Mouse (Mus musculus) urinary bladder, postnatal 36 days (tissue): ENCODE results near the gene Eml5.

ENCODE experiments used
- DNase-seq, 2 experiments: peaks; one replicate each; pipeline ENCODE4 v3.0.0; 2022; ENCODE audit warnings: low spot score in 2 of 2, mixed read lengths in 1 of 2

Eml5 gene

DNA sequence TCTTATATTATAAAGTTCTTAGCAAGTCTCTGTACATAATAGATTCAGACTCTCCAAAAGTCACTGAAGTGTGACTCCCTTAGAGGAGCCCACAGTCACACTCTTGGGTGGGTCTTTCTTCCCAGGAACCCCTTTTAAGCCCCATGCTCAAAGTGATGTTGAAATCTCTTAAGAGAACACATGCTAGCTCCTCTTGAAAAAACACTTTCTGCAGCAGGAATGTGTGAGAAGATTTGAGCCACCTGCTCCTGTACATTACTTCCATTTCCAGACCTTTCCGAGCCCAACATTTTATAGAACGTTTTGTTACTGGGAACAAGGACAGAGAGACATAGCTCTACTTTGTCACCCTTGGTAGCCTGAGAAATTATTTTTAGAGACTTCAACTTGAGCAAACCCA, 66.4 kb downstream of the Eml5 start:
- no peak for DNase-seq

DNA sequence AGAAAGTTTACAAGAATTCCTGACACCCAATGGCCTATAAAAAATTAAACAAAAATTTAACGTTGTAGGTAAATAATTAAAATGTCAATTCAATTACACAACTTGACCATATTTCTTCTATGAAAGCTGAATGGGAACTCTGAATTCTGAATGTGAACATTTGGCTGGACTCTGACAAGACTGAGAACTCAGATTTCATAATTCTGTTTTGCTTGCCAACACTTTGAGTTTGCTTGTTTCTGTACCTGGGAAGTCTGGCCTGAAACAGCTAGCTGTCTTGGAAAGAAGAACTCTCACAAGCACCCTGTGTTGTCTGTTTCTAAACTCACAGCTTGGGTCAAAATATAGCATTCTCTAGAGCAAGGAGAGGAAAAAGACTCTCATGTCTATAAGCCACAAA, 67.4 kb downstream of the Eml5 start:
- no peak for DNase-seq

DNA sequence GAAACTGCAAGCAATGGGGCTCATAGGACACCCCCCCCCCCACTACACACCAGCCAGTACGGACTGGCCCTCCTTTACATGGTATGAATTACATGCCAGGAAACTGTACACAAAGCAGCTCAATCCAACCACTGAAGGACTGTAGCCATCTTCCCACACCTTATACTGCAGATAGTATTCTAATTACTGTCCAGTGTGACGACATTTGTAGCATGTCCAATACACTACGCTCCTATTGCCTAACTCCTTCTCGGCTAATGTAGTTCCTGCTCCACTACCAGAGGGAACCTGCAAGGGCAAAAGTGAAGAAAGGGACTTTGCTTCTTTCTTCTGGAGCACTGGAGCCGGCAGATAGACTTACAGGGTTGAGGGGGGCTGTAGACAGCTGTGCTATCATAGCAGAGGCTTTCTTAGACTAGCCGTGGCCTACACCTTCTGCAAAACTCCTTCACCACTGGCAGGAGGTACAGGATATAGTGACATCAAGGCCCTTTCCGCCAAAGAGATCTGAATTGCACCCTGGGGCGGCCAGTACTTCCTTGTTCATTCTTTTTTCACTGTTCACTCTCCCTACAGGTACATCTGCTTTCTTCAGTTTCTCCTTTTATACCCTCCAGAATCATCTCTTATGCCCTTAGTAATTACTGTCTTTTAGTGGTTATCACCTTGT, 68.2 kb downstream of the Eml5 start:
- DNase-seq, result no peak

DNA sequence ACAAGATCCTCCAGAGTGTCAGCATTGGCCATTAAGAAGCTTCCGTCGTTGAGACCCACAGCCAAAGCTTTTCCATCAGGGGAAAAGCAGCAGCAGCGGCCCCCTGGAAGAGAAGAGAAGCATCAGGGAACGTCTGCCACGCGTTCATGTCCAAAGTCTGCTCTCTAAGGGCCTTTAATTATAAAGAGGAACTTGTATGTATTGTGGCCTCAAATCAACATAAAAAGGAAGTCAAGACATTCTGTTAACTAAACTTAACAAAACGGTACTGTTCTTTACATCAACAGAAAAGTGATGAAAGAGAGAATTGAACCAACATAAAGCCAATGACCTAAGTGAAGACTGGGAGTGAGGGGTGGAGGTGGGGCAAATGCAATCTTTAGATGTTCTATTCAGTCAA, 70.2 kb downstream of the Eml5 start:
- no peak for DNase-seq

DNA sequence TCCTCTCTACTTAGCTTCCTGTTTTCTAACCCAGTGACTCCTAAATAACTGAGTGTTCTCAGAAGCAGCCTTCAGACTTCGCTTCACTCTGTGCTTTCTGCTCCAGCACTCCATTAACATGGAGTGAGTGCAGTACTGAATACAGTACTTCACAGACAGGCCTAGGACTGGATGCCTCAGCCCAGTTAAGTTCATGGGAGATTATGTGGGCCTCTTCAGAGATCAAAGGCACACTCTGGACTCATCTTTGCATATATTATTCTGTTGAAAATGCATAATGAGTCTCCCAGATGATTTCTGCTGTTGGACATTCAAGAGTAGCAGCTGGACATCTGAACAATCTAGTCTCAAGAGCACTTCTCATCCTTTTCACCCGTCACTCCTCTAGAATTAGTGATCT, 80.5 kb downstream of the Eml5 start:
- no peak for DNase-seq

DNA sequence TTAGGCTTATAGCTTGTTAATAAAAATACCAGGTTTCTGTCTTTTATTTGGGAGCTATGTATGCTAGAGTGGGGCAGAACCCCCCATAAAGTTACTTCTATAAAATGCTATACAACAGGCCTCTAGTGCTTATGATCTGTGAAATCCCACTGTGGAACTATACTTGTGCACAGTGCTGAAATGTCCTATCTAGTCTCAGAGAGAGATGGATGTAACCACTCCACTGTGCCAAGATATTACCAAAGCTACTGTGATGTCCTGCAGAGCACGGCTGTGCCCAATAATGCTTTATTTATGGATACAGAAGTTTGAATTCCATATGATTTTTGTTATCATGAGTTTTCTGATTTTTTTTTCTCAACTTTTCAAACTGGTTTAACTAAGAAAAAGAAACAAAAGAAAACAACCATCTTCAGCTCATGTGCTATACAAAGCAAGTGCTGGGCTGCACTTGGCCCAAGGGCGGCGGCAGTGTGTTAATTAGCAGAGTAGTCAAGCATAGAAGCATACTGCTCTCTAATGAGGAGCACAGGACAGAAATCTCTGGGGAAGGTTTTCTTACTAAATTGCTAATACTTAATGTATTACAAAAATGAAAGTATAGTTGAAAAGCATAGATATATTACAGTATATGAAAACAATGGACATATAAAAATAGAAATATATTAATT, 97.1 kb downstream of the Eml5 start:
- DNase-seq, result no peak

DNA sequence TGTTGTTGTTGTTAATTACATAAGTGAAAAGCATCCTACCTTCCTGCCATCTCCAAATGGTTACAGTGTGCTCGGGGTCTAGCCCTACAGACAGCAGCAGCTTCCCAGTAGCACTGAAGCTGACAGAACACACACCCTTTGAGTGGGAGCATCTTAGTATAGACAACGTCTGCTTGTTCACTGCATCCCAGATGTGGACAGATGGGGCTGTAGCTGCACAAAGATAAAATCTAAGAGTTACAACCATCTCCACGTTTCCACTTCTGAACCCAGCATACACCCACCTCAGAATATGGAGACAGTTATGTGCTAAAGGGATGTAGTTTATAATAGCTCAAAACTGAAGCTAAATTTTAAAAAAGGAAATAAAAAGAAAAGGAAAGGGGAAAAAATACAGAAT, 99.0 kb downstream of the Eml5 start:
- no peak for DNase-seq

DNA sequence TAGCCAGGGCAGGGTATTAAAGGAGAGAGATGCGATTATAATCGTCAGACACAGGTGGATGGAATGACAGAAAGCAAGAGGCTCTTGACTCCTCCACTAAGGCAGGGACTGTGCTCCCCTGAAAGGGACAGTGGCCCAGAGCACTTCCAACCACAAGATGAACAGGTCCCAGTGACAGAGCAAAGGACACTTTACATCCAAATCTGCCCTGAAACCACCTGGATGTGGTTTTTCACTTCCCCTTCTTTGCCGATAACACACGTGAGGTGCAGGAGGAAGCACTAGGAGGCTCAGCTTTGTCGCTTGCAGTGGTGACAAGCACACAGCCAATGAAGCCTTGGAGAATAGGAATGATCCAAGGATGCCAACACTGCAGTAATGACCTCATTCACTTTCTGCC, 101.0 kb downstream of the Eml5 start:
- DNase-seq, result no peak

DNA sequence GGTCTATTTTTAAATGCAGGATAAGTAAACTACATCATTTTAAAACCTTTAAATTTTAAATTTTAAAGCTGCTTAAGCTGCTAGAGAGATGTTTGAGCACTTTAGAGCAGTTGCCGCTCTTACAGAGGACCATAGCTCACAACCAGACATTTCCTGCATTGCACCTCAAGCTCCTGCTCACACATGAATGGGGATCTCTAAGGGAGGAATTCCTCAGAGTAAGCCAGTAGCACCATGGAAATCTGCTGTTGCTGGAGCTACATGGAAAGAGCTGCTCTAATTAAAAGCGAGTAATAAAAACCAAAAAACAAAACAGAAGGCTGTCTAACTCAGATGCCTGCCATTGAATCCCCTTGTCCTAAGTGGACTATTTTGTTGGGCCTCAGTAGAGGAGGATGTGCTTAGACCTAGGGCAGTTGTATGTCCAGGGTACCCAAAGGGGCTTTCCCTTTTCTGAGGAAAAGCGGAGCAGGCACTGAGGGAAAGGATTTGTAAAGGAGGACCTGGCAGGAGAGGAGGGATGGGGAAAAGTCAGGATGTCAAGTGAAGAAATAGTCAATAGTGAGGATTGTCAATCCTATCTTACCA, 105.5 kb downstream of the Eml5 start:
- DNase-seq, result no peak

DNA sequence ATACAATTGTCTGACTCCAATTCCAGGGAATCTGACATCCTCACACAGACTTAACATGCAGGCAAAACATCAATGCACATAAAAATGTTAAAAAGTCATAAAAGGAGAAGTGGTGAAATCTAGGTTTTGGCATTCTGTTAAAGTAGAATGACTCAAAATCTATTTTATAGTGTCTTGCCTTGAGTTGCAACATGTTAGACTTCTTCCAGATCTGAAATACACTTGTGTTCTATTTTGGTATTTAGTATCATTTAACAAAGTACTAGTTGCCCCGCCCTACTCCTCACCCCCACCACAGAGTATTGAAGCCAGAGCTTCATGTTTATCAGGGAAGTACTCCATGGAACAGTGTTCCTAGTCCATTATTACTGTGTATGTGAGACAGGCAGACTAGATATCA, 117.0 kb downstream of the Eml5 start:
- no peak for DNase-seq

DNA sequence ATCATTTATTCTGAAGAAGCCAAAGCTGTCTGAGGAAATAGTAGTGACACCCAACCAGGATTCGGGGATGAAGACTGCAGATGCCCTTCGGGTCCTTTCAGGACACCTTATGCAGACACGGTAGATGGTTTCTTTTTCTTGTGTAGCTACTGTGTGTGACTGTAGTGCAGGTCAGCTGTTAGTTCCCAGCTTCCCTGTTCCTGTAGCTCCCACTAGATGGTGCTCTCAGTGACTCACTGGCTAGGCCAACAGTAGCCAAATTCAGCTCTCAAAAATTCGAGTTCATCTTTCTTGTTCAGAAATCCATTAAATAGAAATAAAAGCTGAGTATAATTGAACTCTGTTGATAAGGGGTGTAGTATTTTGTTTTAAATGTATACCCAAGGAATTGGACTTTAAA, 122.1 kb downstream of the Eml5 start:
- DNase-seq, result no peak

DNA sequence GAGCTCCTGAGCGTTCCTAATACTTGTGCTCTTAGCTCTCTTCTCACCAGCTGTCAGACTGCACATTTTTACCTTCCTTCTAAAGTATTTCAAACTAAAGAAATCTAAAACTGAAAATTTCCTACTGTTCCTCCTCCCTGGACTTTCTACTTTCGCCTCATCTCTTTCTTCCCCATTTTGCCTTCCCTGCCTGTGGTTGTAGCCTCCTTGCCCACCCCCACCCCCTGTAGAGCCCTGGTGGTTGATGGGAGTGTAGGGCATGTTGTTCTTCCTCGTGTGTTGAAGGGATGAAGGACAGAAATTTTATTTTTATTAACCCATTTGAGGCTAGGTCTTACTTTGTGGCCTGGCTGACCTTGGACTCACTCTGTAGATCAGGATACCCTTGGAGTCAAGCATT, 123.8 kb downstream of the Eml5 start:
- DNase-seq, result no peak

DNA sequence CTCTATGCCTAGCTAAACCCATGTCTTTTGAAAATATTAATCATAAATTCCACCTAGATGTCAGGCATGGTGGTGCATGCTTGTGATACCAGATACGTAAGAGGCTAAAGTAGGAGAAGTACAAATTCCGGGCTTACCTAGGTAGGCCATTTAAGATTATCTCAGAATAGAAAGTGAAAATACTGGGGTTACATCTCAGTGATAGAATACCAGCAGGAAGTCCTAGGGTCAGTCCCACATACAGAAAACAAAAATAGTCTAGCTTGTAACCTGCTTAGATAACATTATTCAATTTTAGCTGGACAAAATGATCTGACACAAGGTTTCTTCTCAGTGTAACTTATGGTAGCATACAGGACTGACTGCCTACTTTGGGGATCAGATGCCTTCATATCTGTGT, 135.0 kb downstream of the Eml5 start:
- no peak for DNase-seq

DNA sequence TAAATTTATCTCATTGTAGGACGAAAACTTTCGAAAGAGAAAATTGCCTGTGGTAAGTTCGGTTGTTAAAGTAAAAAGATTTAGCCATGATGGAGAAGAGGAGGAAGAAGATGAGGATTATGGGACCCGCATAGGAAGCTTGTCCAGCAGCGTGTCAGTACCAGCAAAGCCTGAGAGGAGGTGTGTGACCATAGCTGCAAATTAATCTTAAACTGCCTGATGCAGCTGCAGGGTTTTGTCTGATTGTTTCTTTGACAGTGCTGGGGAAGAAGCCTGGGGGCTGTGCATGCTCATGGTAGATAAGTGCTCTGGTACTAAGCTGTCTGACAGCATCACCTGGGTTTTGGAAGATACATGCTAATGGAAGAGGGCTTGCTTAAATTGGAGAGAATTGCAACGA, 141.6 kb downstream of the Eml5 start:
- no peak for DNase-seq

DNA sequence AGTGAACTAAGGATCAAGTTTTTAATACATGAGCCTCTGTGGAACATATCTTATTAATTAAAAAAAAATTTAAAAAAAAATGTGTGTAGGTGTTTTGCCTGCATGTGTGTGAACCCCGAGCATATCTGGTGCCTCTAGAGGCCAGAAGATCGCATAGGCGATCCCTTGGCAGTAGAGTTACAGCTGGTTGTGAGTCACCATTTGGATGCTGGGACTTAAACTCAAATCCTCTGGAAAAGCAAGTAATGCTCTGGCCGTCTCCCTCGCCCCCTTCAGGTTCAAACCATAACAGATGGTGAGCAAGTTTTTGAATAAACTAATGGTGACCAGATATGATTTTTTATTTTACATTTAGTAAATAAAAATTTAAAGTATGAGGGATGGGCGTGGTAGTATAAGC, 143.6 kb downstream of the Eml5 start:
- DNase-seq, result no peak

DNA sequence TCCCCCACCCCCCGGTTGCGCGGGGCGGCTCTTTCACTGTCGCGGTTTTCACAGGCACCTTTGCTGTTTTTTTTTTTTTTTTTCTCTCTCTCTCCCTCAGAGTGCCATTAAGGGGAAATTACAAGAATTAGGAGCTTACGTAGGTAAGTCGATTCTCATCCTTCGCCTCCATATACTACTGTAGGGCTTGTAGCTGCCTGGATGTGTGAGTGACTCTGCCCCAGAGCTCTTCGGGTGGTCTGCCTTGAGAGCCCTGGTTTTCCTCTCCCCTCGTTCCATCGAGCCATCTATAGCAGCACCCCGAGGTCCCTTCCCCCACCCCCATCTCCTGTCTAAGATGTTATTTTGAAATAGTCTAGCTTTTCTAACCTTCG, 153.9 kb downstream of the Eml5 start:
- DNase-seq, result no peak

DNA sequence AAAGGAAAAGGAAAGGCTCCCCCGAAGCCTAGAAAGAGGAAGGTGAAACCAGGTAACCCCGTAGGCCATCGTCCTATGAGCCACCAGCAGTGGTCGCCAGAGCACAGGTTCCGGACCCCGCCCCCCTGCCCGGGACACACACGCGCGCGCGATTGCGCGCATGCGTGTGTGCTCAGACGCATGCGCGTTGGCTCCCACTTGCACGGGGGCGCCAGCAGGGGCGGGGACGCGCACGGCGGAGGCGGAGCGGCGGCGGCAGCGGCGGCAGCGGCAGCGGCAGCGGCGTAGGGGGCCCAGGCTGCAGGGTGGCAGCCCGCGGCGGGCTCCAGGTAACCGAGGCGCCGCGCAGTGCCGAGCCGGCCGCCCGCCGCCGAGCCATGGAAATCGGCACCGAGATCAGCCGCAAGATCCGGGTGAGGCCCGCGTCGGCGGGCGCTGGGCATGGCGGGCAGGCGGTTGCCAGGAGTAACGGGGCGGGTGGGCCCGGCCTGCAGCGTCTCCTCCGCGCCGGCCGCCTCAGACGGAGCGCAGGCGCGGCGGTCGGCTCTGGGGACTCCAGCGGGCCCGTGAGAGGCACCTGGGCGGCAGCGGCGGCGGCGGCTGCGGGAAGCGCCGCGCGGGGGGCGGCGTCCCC, 154.4 kb downstream of the Eml5 start, which contains the start of gene Zc3h14:
Gene Zc3h14 (plus strand): TSS at position 219 of the 634 bp plus-strand sequence.
- peak; percentile 83 to 90 for DNase-seq

DNA sequence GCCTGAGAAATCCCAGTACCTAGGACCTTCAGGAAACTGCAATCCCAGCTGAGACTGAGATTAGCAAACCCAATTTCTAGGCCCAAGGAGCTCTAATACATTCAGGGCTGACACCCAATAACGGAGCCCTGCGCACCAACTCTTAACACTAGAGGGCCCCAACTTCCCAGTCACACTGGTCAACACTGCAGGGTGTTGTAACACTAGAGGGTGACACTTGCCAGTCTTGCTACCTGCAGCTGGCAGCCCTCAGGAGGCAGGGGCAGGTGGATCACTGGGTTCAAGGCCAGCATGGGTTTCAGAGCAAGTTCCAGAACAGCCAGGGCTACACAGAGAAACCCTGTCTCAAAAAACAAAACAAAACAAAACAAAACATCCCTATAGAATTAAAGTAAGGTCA, 155.2 kb downstream of the Eml5 start:
- peak in 1 of 2 experiments; percentile 66 for DNase-seq

DNA sequence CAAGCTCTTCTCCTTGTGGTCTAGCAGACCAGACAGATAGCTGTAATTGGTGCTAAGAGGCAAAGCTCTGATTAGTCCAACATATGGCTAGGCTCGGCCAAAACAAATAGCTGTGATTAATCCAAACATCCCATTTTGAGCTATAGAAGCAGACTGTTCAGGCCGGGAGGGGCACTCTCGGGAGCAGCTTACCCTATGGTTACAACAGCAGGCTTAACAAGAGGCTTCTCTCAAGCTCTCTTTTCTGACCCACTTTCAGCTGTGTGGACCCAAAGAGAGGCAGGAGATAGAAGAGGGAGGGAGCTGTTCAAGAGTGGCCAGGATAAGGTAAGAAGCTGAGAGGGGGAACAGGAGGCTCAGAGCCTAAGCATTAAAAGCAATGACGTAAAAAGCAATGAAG, 155.7 kb downstream of the Eml5 start:
- no peak for DNase-seq

DNA sequence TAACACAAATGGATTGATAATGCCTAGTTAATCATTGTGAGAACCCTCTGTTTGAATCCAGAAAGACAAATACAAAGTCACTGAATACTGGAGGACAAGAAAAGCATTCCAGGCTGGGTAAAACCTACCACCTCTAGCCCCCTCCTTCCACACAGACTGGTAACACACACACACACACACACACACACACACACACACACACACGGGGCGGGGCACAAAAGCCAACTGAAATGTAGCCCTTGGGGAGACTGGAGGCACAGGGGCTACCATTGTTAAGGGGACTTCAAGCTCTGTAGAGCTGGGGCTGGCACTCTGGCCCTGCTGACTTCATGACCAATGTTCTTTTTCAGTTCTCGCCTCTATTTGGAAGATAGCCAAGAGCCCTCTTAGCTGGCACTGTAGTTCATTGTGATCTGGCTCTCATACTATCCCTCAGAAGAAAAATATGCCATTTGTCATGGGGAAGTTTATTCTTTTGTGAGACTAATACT, 160.2 kb downstream of the Eml5 start:
- DNase-seq, result no peak

DNA sequence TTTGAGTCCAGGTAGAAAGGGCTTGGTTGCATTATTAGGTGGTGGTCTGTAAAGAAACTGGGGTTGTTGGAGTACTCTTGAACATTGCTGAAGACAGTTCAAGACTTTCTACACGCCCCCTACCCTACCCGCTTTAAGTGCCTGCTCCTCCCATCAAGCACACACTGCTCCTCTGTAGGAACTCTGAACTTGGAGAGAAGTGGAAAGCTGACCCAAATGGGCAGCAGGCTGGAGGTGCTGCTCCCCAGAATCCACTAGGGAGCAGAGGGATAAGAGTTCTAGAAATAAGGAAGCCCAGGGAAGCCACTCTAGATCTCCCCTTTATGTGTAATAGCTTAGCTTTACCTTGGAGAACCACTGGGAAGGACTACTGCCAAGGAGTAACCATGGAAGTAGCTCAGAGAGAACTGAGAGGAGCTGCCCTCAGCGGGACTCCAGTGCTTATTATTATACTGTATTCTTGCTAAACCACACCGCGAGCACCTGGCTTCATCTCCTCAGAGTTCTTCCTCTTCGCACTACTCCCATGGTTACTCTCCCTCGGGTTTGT, 163.4 kb downstream of the Eml5 start:
- DNase-seq, result no peak
